Mouse (Mus musculus) kidney, embryonic 16.5 days (tissue): Measurements from ENCODE around the gene Fermt3. TPM values are rescaled to one million over a fixed set of nuclear protein-coding genes. Genes with fewer than 3 reads are reported as not detected.

Source experiments
- ATAC-seq: fragments of 200-750 bp; cut with Nextera tagmentation; 2 replicates; pipeline ENCODE4 v1.8.0; 2017; ENCODE audit warnings: moderate TSS enrichment; ENCODE audit not compliant: low FRiP score, low TSS enrichment
- H3K27ac ChIP-seq: fragments of 300-500 bp; sonication (generic); 2 replicates; pipeline ENCODE4 v1.5.1; 2014; ENCODE audit warnings: low read length
- H3K27me3 ChIP-seq: fragments of 300-500 bp; sonication (generic); 2 replicates; pipeline ENCODE4 v1.6.1; 2014; ENCODE audit warnings: low read length, control low read depth, mixed read lengths; ENCODE audit not compliant: insufficient read depth
- H3K36me3 ChIP-seq: fragments of 300-500 bp; sonication (generic); 2 replicates; pipeline ENCODE4 v1.6.1; 2014; ENCODE audit warnings: low read length, control low read depth, mixed read lengths; ENCODE audit not compliant: insufficient read depth
- H3K4me1 ChIP-seq: fragments of 300-500 bp; sonication (generic); 2 replicates; pipeline ENCODE4 v1.6.1; 2014; ENCODE audit warnings: low read length, control low read depth, mixed read lengths; ENCODE audit not compliant: insufficient read depth
- H3K4me2 ChIP-seq: fragments of 300-500 bp; sonication (generic); replicated peaks from 2 replicates; pipeline ENCODE4 v1.6.1; 2014; ENCODE audit warnings: low read depth, low read length
- H3K4me3 ChIP-seq: fragments of 300-500 bp; sonication (generic); 2 replicates; pipeline ENCODE4 v1.5.1; 2014; ENCODE audit warnings: mild to moderate bottlenecking, low read length
- H3K9ac ChIP-seq: fragments of 300-500 bp; sonication (generic); replicated peaks from 2 replicates; pipeline ENCODE4 v1.6.1; 2014; ENCODE audit warnings: low read length
- H3K9me3 ChIP-seq: fragments of 300-500 bp; sonication (generic); 2 replicates; pipeline ENCODE4 v1.6.1; 2016; ENCODE audit warnings: low read length, control low read depth
- WGBS: fragments of 180-500 bp; shearing (Covaris S2); extraction: QIAGEN DNeasy Blood & Tissue Kit; methylation state at CpG from one replicate; pipeline ENCODE4 v1.1.7; 2014; 5-methylcytosine and 5-hydroxymethylcytosine counted together
- polyA plus RNA-seq: library from polyadenylated mRNA; unstranded; fragments of >200 nt; fragmentation: Nextera tagmentation; extraction: Ambion mirVana; gene quantifications from 2 replicates; pipeline ENCODE4 v1.2.1, GENCODE M21; 2015

The Fermt3 gene
- polyA plus RNA-seq, 1 experiment from 2014 or later = 5.7 TPM

- Histone ChIP-seq H3K4me1 (peaks cover 43% of the 10 kb centered on the region), H3K9me3 (no peaks in the 10 kb centered on the region), H3K36me3 (peaks cover 24% of the 10 kb centered on the region), H3K27ac (peak overlapping the region; percentile 43; the same call in 1 of the 2 replicates), H3K9ac (peak overlapping the region; percentile 90), H3K4me3 (peak overlapping the region; percentile 74), H3K27me3 (no peaks in the 10 kb centered on the region), H3K4me2 (peak overlapping the region; percentile 82)
- ATAC-seq = no peak
- WGBS = 9% methylated on average over 15 of the region's 15 CpGs
These were observed 50.6 kb downstream of the Fermt3 start for GRCm38 (mm10) chr19:6968491-6969271.

- Histone ChIP-seq H3K27ac (no peak overlapping the region), H3K9ac (no peak overlapping the region), H3K27me3 (no peaks in the 10 kb centered on the region), H3K9me3 (no peaks in the 10 kb centered on the region), H3K4me3 (no peak overlapping the region), H3K4me2 (no peak overlapping the region), H3K4me1 (peaks cover 12% of the 10 kb centered on the region), H3K36me3 (peaks cover 63% of the 10 kb centered on the region)
- ATAC-seq = no peak
- WGBS = 83% methylated on average over 10 of the region's 10 CpGs
These were observed 62.8 kb downstream of the Fermt3 start for GRCm38 (mm10) chr19:6956461-6956860.

GRCm38 (mm10) chr19:6955424-6955823 lies 63.8 kb downstream of the Fermt3 start:
- Histone ChIP-seq H3K4me3 (no peak overlapping the region), H3K9ac (no peak overlapping the region), H3K9me3 (no peaks in the 10 kb centered on the region), H3K27ac (no peak overlapping the region), H3K27me3 (no peaks in the 10 kb centered on the region), H3K36me3 (peaks cover 59% of the 10 kb centered on the region), H3K4me2 (no peak overlapping the region), H3K4me1 (peaks cover 13% of the 10 kb centered on the region)
- ATAC-seq = no peak
- WGBS = 80% methylated on average over 7 of the region's 7 CpGs

DNA sequence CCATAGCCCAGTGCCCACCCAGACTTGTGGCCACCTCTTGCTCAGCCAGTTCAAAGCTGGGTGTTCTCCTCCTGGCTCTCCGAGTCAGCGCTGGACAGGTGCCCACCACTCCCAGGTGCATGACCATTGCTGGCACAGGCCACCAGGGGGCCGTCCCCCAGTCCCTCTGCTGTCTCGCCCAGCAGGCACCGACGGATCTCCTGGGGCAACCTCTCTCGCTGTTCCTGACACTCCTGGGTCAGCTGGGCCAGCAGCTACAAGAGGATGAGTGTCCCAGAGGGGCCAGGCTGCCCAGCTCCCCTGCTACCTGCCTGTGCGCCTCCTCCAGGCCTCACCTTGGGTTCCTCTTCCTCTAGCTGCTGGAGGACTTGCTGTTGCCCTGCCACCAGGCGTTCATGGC lies 65.2 kb downstream of the Fermt3 start:
- 51% methylated on average over 9 of the region's 9 CpGs for WGBS
- Histone ChIP-seq H3K4me1 (peaks cover 18% of the 10 kb centered on the region), H3K27ac (no peak overlapping the region), H3K4me3 (no peak overlapping the region), H3K27me3 (no peaks in the 10 kb centered on the region), H3K4me2 (no peak overlapping the region), H3K9ac (no peak overlapping the region), H3K9me3 (no peaks in the 10 kb centered on the region), H3K36me3 (peaks cover 48% of the 10 kb centered on the region)
- ATAC-seq = no peak

GRCm38 (mm10) chr19:6952712-6953037 lies 66.6 kb downstream of the Fermt3 start:
- no peak for ATAC-seq

GRCm38 (mm10) chr19:6951994-6952711 lies 67.1 kb downstream of the Fermt3 start:
- peak overlapping the region; percentile 87 for H3K4me2 ChIP-seq
- peaks cover 18% of the 10 kb centered on the region for H3K4me1 ChIP-seq
- under 1% methylated on average over 31 of the region's 31 CpGs for WGBS
- H3K36me3 ChIP-seq = peaks cover 34% of the 10 kb centered on the region
- peak; percentile 63 for ATAC-seq
- H3K4me3 ChIP-seq = peak overlapping the region; percentile 64
- H3K27me3 ChIP-seq = no peaks in the 10 kb centered on the region
- H3K9ac ChIP-seq = peak overlapping the region; percentile 81
- peak overlapping the region; percentile 99 for H3K27ac ChIP-seq
- no peaks in the 10 kb centered on the region for H3K9me3 ChIP-seq

More at GRCm38 (mm10) chr19:6952712-6953037, 66.6 kb downstream of the Fermt3 start:
- Histone ChIP-seq H3K4me3 (peak overlapping the region; percentile 64), H3K27ac (peak overlapping the region; percentile 99), H3K9me3 (no peaks in the 10 kb centered on the region), H3K4me2 (peak overlapping the region; percentile 87), H3K36me3 (peaks cover 39% of the 10 kb centered on the region), H3K9ac (peak overlapping the region; percentile 81), H3K27me3 (no peaks in the 10 kb centered on the region), H3K4me1 (peaks cover 18% of the 10 kb centered on the region)
- WGBS = 5% methylated on average over 3 of the region's 3 CpGs

DNA sequence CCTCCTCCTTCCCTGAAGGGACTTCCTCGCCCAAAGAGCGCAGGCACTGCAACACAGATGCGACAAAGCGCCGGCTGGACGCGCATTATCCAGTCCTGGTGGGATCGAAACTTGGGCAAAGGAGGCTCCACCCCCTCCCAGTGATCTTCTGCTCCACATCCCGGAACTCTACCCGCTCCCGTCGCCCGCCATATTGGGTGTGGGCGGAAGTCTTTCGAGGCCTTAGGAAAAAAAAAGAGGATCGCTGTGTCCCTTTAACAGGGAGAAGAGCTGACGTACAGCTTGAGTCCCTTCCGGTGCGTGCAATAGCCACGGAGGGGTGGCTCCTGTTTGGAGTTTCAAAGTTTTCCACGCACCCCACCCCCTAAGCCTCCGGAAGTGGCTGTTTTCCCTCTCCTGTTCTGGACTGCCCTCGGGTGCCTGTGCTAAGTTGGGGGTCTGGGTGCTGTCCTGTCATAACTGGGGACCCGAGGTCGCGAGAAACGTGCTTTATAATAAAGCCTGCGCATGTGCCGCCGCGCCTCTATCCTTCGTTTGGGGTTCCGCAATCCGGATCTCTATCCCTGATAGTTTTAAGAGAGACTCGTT lies 67.8 kb downstream of the Fermt3 start:
- H3K36me3 ChIP-seq = peaks cover 29% of the 10 kb centered on the region
- peak overlapping the region; percentile 99 for H3K27ac ChIP-seq
- peak overlapping the region; percentile 87 for H3K4me2 ChIP-seq
- H3K4me1 ChIP-seq = peaks cover 18% of the 10 kb centered on the region
- under 1% methylated on average over 35 of the region's 35 CpGs for WGBS
- peak; percentile 84 for ATAC-seq
- peak overlapping the region; percentile 64 for H3K4me3 ChIP-seq
- H3K9me3 ChIP-seq = no peaks in the 10 kb centered on the region
- H3K27me3 ChIP-seq = no peaks in the 10 kb centered on the region
- H3K9ac ChIP-seq = peak overlapping the region; percentile 81

DNA sequence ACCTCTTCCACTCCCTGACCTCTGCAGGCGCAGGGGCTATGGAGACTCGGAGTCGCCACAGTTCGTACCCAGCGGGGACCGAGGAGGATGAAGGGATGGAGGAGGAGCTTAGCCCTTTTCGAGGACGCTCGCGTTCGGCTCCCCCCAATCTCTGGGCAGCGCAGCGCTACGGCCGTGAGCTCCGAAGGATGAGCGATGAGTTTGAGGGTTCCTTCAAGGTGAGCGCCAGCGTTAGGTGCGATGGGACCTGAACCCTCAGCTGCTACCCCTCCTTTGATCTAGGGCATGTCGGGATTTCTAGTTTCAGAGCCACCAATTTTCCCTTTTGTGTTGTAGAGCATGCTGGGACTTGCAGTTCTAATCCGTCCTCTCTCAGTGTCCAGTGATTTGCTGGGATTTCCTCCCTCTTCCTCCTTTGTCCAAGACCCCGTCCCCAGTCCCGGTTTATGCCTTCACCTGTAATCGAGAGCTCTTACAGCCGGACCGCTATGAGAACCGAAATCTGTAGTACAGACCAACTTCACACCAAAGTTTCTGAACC lies 68.6 kb downstream of the Fermt3 start:
- Histone ChIP-seq H3K36me3 (peaks cover 22% of the 10 kb centered on the region), H3K4me2 (peak overlapping the region; percentile 87), H3K27ac (peak overlapping the region; percentile 99), H3K4me1 (peaks cover 18% of the 10 kb centered on the region), H3K9me3 (no peaks in the 10 kb centered on the region), H3K4me3 (peak overlapping the region; percentile 64), H3K9ac (peak overlapping the region; percentile 81), H3K27me3 (no peaks in the 10 kb centered on the region)
- under 1% methylated on average over 28 of the region's 28 CpGs for WGBS
- peak; percentile 43 for ATAC-seq

- peak overlapping the region; percentile 64 for H3K4me3 ChIP-seq
- peak overlapping the region; percentile 87 for H3K4me2 ChIP-seq
- H3K27ac ChIP-seq = peak overlapping the region; percentile 99; the same call in 1 of the 2 replicates
- WGBS = 57% methylated on average over 5 of the region's 5 CpGs
- H3K4me1 ChIP-seq = peaks cover 18% of the 10 kb centered on the region
- no peaks in the 10 kb centered on the region for H3K9me3 ChIP-seq
- H3K36me3 ChIP-seq = peaks cover 15% of the 10 kb centered on the region
- H3K9ac ChIP-seq = peak overlapping the region; percentile 81
- H3K27me3 ChIP-seq = no peaks in the 10 kb centered on the region
- no peak for ATAC-seq
These were observed 69.3 kb downstream of the Fermt3 start for GRCm38 (mm10) chr19:6949951-6950350.
